Mouse (Mus musculus) urinary bladder, postnatal 14 days (tissue): Measurements from ENCODE around the gene Mtus2.
"Not testable (repeated sequence)": the region's sequence is repeated elsewhere in the genome, so short reads cannot be mapped to it uniquely, and the experiment has no call there.

ENCODE experiments used
- DNase-seq: peaks from one replicate; pipeline ENCODE4 v3.0.0; 2021; ENCODE audit warnings: low spot score

Gene Mtus2

DNA sequence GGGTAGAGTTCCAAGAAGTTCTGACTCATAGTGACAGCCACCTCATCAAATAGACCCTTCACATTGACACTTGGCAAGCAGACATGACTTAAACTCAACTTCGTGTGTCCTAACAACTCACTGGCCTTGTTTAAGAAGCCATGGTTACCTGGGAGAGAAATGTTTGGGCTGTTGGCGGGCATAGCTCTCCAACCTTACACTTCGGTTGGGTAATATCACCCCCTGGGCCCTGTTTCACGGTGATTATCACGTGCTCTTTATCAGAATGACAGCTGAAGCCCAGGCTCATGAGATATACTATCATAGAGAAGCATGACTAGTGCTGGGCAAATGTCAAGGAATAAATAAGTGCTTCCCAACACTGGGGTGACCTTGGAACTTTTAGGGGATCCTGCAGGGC lies 323.2 kb downstream of the Mtus2 start:
- no peak for DNase-seq

DNA sequence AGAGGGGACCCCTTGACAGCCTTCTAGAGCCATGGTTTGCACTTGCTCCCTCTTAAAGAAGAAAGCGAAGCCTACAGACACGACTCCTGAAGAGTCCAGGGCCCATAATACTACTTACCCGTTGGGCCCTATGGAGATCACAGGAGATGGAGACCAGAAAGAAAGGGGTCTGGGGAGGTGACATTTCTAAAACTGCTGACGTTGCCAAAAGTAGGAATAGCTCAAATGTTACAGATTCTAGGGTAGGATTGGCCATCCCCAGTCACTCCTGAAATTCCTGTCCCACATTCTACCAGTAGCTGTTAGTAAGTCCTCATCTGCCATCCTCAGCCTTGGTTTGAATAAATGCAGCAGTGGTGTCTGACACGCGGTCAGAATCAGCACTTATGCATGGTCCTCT lies 325.0 kb downstream of the Mtus2 start:
- DNase-seq: no peak

DNA sequence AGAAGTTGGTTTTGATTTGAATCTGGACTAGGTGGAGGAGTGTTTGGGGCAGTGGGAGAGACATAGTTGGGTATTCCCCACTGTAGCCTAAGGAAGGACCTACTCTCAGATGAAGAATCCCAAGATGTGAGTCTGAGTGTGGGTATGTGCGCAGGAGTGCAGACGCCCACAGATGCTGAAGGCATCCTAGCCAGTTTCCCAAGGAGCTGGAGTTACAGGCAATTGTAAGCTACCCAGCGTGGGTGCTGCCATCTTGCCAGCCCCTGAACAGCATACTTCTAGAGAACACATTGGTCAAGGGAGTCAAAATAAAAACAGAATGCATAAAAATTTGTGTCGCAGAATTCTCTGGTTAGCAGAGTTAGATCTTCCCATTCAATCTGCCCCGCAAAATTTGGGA lies 325.5 kb downstream of the Mtus2 start:
- DNase-seq: no peak

DNA sequence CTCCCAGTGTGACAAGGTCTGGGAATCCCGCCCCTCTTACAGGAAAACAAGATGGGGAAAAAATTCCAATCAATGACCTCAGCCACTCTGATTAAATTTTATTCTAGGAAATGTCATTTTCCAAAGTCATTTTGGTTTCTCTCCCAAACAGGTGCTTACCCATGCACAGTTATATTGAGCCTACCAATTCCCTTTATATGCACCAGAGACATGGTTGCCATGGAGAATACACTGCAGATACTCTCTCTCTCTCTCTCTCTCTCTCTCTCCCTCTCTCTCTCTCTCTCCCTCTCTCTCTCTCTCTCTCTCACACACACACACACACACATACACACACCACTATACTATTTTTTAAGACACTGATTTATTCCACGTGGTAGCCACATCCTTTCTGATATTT lies 326.1 kb downstream of the Mtus2 start:
- no peak for DNase-seq

GRCm38 (mm10) chr5:148283584-148283983 lies 326.5 kb downstream of the Mtus2 start:
- DNase-seq: no peak

- DNase-seq: no peak
Measured at GRCm38 (mm10) chr5:148287529-148287928, 330.4 kb downstream of the Mtus2 start.

- DNase-seq: no peak
Measured at GRCm38 (mm10) chr5:148288804-148289203, 331.7 kb downstream of the Mtus2 start.

DNA sequence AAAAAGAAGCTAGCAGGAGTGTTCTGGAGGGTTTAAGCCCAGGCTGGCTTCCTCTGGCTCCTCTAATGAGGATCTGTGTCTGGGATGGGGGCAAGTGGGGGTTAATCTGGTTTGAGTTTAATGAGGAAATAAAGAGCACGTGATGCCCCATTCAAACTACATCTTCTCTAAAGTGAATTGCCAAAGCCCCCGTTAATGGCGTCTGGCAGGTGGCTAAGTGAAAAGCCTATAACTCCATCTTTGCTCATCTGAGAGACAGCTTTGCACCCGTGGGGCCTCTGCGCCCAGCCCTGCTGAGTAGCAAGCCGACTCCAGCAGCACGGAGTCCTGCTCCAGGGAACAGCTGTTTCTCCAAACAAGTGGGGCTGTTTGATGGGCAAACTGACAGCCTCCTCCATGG lies 332.8 kb downstream of the Mtus2 start:
- DNase-seq: no peak

DNA sequence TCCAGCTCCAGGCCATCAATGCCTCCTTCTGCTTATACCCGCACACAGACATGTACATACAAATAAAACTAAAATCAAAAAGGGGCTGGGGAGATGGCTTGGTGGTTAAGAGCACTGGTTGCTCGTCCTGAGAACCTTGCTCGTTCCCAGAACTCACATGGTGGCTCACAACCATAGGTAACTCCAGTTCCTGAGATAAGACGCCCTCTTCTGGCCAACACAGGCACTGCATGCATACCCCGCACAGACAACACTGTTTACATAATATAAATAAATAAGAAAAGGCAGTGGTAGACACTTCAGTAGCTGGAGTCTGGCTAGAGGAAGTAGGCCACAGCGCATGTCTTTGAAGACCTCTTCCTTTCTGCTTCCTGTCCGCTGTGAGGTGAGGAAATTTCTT lies 335.7 kb downstream of the Mtus2 start:
- DNase-seq: no peak

DNA sequence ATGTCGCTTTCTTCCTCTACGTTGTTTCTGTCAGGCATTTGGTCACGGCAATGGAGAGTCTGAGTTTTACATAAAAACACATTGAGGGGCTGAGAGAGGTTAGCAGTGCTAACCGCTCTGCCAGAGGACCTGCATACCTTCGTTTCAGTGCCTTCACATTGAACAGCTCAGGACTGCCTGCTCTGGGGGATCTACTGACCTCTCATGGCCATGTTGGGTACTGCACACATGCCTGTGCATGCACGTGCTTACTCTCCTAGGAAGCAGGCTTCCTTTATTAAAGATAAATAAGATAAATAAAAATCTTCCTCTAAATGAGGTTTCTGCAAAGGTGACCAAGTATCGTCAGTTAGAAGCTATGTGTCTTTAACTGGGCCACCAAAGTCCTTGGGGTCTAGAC lies 336.2 kb downstream of the Mtus2 start:
- no peak for DNase-seq

DNA sequence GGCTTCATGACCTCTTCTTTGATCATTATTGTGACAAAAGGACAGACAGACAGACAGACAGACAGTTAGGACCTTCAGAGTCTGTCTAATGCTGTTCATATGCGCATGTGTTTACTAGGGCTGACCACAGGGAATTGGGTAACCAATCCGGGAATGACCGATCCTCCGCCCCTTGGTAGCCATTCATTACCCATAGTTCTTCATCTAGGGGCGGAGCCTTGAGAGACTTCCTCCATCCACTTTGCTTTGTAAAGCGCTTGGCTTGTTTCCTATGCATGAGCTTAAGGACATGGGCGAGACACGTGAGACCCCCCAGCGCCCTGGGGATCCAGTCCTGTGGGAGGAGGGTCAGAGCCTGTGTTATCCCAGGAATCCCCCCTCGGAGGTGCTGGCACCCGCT lies 345.8 kb downstream of the Mtus2 start:
- no peak for DNase-seq

GRCm38 (mm10) chr5:148304112-148304511 lies 347.0 kb downstream of the Mtus2 start:
- DNase-seq: no peak

GRCm38 (mm10) chr5:148310790-148311189 lies 353.7 kb downstream of the Mtus2 start:
- no peak for DNase-seq

DNA sequence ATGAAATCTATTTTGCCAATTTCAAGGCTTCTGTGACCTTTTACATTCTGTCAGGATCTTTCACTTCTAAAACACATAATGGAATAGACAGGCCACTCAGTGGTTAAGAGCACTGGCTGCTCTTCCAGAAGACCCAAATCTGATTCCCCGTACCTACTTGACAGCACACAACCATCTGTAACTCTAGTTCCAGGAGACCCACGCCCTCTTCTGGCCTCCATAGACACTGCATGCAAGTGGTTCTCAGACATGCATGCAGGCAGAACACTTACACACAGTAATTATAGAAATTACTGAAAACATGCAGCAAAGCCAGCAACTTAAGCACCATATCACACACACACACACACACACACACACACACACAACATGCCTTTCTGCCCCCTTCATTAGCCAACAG lies 355.3 kb downstream of the Mtus2 start:
- DNase-seq: no peak

DNA sequence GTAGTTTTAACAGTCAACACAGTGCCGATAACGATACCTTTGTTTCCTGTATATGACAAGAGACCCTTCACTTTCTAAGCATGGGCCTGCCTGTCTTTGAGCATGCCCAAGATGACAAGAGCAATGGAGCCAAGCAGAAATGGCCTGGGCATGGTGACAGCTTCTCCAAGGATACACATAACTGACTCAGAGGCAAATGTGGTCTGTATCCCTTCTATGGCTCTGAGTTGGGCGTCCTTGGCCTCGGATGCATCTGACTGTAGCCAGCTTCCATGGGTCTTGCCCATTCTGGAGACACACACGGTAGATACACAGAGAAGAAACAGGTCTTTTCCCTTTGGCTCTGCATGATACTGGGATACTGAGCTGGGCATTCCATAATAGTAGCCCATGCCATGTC lies 357.8 kb downstream of the Mtus2 start:
- DNase-seq: no peak

GRCm38 (mm10) chr5:148325317-148325885 lies 368.3 kb downstream of the Mtus2 start:
- DNase-seq: peak; percentile 58

DNA sequence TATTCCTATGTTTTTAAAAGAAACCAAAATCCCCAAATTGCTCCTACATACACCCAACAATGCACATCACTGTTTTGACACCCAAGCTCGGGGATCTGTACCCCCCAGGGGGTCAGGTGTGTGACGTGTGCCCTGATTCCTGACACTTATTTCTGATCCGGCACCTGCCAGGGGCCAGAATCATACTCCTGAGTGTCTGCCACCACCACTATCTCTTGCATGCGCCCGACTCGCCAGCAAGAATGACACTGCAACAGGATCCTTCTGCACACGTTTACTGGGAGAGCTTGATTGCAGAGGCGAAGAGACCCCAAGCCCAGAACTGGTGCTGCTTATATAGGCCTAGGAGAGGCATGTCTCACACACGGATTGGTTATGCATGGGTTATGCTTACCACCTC lies 369.2 kb downstream of the Mtus2 start:
- DNase-seq: not testable (repeated sequence)

- no peak for DNase-seq
Measured at GRCm38 (mm10) chr5:148328982-148329381, 371.9 kb downstream of the Mtus2 start.

- no peak for DNase-seq
Measured at GRCm38 (mm10) chr5:148331229-148331776, 374.2 kb downstream of the Mtus2 start.

DNA sequence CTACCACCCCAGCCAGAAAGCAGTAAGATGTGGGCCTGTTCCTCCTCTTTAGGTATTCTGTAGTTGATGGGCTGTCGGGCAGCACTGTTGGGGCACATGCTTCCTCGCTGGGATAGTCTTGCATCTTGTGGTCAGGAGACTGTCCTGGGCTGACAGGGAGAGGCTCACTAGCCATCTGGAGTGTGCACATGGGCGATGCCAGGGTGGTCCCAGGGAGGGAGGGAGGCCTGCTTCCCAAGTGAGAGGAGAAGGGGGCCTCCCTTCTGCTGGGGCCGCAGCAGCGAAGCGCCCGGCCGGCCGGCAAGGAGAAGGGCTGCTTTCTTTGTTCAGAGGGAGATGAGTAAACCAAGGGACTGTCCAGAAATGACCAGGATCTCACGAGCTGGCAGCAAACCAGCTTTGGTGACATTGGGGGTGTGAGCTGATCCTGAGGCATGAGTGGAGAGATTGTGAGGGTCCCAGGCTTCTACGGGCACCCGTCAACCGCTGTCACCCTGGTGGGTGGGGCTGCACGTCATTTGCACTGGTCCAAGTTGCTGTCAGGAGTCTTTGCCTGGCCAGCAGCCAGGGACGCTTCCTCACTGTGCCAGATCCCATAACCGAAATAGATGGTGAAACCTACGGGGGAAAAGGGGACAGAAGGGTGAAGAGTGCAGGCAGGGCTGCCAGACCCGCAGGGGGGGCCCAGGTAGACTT lies 375.0 kb downstream of the Mtus2 start:
- no peak for DNase-seq

DNA sequence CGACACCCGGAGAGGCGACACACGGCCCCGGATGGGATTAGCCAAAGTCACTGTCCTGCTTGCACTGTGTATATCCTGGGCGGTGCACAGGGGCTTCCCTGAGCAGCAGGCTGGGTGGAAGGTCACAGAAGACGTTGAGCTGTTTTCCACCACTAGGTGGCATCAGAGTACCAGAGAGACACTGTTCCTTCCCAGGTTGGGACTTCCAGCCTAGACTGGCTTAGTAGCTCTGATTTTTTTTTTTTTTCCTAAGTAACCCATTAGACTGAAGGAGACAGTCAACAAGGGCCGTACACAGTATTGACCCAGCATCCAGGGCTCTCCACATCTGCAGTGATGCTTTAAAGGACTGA lies 375.5 kb downstream of the Mtus2 start:
- peak; percentile 79 for DNase-seq

DNA sequence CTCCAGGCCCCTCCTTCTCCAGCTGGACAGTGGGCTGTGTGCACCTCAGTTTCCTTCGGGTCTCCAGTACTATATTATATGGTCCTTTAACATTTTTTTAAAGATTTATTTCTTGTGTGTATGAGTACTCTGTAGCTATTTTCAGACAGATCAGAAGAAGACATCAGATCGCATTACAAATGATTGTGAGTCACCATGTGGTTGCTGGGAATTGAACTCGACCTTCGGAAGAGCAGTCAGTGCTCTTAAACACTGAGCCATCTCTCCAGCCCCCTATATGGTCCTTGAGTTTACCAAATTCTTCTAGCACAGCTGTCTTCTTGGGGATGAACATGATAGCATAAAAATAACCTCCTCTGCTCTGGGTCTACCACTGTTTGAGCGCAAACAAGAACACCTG lies 382.0 kb downstream of the Mtus2 start:
- DNase-seq: no peak

DNA sequence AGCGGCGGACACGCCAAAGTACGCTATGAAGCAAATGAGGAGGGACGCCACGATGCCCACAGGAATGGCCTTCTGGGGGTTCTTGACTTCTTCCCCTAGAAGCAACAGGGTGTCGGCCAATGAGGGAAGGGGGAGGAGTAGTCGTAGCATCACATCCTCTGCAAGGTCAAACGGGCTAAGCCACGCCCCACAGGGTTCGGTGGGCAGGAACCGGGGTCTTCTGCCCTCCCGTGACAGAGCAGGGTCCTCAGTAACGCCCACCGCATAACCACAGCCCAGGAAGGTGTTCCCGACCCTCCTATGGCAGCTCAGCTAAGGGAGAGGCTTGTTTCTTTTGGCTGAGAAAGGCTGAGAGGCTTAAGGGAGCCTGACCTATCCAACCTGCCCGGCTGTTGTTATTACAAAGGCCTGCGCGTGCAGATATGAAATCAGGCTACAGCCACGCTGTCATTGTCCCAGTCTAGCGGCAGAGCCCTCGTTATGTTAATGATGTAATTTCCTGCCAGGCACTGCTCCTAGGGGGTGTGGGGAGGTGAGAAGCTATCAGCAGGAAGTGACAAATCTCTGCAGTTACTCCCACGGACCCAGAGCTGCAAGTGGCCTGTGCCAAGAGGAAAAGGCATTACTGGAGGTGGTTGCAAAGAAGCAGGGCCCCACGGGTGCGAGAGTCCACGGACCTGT lies 385.1 kb downstream of the Mtus2 start:
- no peak for DNase-seq
